Mouse (Mus musculus) heart, postnatal 14 days (tissue): ENCODE measurements around the gene St7. TPM values are rescaled to one million over a fixed set of nuclear protein-coding genes. Genes with fewer than 3 reads are reported as not detected.

Experiments
- DNase-seq, 2 experiments: peaks; one replicate each; pipeline ENCODE4 v3.0.0; 2021 to 2022
- intact Hi-C: fragments of 180-260 bp; cut with DNase I; formaldehyde crosslinking; loops from one replicate; pipeline ENCODE4 v1.15.1; 2025
- long read RNA-seq, 2 experiments: library from polyadenylated mRNA; stranded (forward); transcript quantifications; one replicate each; pipeline ENCODE4 v2.0.0; 2021
- total RNA-seq, 2 experiments: library from RNA; stranded (reverse); gene quantifications; 2 replicates each; pipeline ENCODE4 v1.2.3; 2021

St7 gene
- 10 to 100 TPM; 19.0 to 19.3 TPM for total RNA-seq
- long read RNA-seq, experiment 1, transcript St7-205 (16 exons, 2,115 nt): major isoform, 16 of 38 reads
- long read RNA-seq, experiment 1, transcript St7-202 (15 exons, 2,046 nt): minor isoform, 10 of 38 reads
- long read RNA-seq, experiment 1, partial matches to known transcripts: 4 of 38 reads
- long read RNA-seq, experiment 1, other reads (novel, unspliced or antisense): 6 of 38 reads
- long read RNA-seq, experiment 2, transcript St7-205 (16 exons, 2,115 nt): major isoform, 11 of 22 reads
- long read RNA-seq, experiment 2, transcript St7-202 (15 exons, 2,046 nt): minor isoform, 8 of 22 reads
- long read RNA-seq, experiment 2, partial matches to known transcripts: 0 of 22 reads
- long read RNA-seq, experiment 2, other reads (novel, unspliced or antisense): 1 of 22 reads

DNA sequence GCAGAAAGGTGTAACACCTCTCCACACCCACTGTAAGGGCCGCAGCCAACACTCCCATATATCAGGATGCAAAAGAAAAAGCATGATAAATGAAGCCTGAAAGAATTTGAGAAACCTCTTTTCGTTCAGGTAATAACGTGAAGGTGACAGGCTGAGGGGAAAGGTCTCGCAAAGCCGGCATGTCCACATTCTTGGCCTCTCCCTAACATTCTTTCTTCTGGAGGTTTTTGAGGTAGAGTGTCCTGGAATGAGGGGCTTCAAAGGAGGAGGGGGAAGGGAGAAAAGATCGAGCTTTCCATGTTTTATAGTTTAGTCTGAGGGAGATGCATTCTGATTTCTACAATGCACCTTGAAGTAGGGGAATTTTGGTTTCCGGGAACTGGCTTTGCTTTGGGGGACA is at the start of gene St7:
Gene St7 (plus strand): TSS at position 287 of the 400 bp plus-strand sequence.
- intact Hi-C loops: no loop called here
- DNase-seq: no peak

DNA sequence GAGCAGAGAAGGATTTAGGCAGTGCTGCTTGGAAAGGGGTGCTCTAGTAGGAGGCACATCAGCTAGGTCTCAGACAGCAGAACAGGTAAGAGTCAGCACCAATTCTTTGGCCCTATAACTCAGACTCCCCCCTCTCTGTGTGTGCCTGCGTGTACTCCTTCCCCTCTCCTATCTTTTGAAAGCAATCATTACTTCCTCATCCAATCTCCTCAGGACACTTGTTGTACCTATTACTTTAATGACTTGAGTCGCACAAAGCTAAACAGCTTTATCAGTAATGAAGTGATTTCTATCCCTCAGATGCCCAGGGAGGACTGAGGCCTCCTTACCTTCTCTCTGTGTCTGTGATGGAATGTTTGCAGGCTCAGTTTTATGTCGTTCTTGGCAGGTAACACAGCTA is 46.6 kb upstream of the St7 start:
- DNase-seq: no peak
- intact Hi-C loops: no loop called here

- intact Hi-C loops: no loop called here
- DNase-seq: no peak
These were observed 40.6 kb upstream of the St7 start for GRCm38 (mm10) chr6:17652132-17652531.

DNA sequence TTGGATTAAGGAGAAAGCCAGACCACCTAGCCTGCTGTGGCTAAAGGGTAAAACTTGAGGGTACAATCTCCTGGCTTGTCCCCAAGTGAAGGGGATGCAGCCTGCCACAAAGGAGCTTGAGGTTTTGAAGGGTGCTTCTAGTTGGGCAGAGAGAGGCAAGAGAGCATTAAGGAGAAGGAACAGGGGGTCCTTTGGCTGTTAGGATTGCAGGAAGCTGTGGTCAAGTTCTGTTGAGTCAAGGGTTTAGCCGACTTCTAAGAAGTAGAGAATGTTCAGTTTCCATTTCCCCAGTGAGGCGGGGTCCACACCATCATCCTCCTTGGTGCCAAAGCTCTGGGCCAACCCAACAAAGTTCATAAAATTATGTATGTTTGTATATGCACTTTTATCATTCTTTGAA is 37.7 kb upstream of the St7 start:
- intact Hi-C loops: no loop called here

DNA sequence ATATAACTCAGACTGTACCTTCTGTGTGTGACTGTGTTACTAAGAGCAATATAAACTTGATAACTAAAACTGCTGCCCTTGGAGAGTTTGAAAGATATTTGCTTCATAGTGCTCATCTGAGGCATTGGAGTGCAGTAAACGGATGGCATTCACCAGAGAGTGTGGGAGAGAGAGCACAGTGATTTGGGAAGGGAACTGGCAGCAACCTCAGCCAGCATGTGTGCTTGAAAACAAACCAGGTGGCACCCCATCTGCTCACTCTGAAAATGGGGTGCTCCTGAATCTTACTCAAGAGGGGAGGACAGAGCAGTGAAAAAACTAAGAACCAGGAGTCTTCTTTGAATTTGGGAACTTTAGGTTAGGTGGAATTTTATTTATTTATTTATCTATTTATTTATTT is 35.4 kb upstream of the St7 start:
- no peak for DNase-seq

More for the DNA sequence above, 37.7 kb upstream of the St7 start:
- DNase-seq: no peak

GRCm38 (mm10) chr6:17665348-17665747 is 27.4 kb upstream of the St7 start:
- DNase-seq: no peak
- intact Hi-C loops: no loop called here

More for the DNA sequence above, 35.4 kb upstream of the St7 start:
- intact Hi-C loops: no loop called here

- intact Hi-C loops: no loop called here
- DNase-seq: no peak
These were observed 26.7 kb upstream of the St7 start for GRCm38 (mm10) chr6:17666024-17666423.

GRCm38 (mm10) chr6:17667813-17668212 is 24.9 kb upstream of the St7 start:
- DNase-seq: no peak
- intact Hi-C loops: no loop called here

DNA sequence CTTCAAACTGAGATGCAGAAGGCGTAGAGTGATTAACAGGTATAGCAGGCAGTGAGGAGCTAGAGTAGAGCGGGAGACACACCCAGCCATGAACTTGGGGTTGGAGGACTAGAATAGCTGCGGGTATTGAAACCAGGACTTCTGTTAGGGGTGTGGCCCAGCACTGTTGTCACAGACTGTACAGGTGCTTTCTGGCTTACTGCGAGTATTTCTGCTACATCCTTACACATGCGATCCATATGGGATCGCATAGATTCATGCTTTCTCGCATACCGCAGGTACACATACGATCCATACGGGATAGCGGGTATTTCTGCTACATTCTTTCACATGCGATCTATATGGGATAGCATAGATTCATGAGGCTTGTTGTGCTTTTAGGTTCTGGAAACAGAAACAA is 24.4 kb upstream of the St7 start:
- DNase-seq: no peak
- intact Hi-C loops: no loop called here

- no peak for DNase-seq
- intact Hi-C loops: no loop called here
These were observed 22.9 kb upstream of the St7 start for GRCm38 (mm10) chr6:17669826-17670225.

DNA sequence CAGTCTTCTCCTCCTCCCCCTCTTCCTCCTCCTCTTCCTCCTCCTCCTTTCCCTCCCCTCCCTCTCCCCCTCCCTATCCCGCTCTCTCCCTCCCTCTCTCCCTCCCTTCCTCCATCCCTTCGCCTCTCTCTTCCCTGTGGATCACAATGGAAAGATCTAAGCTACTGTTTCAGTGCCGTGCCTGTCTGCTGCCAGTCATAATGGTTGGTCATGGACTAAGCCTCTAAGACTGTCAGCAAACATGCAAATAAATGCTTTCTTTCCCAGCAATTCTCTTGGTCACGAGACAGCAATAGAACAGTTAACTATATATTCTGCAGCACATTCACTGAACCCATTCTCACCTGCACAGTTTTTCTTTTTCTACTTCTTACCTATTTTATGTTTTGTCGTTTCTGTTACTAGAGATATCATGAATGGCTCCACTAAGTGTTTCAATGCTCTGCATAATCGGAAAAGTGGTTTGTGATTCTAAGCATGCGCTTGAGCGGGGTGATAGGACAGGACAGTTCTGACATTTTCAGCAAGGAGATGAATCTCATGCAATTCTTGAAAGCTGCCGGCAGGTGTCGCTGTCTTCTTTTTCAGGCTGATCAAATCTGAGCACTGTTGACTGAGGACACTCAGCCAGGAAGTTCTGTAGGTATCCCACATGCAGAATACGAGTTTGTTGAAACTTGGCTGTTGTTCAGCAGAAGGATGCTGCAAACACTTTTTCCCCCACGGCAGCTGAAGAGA is 17.5 kb upstream of the St7 start:
- DNase-seq: peak; percentile 69 to 76
- intact Hi-C loops: loop anchor here (1.0 to 5.0 kb wide), 4 partner anchors 22 to 402 kb away; no protein-coding TSS in a partner anchor

DNA sequence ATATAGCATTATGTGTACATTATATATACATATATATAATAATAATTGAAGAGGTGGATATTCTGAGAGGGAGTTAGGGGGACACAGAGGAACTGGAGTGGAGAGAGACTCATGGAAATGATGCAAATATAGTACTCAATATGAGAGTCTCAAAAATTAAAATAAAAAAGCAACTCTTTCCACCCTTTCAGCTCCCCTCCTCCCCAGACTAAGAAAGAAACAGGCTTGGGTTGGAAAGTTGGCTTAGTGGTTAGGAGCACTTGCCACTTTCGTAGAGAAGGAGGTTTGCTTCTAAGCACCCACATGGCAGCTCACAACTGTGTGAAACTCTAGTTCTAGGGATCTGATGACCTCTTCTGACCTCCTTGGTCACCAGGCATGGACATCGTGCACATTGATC is 15.7 kb upstream of the St7 start:
- intact Hi-C loops: loop anchor here (5.0 kb wide), 2 partner anchors 45 to 400 kb away; no protein-coding TSS in a partner anchor
- DNase-seq: no peak

- DNase-seq: no peak
- intact Hi-C loops: no loop called here
These were observed 12.3 kb upstream of the St7 start for GRCm38 (mm10) chr6:17680266-17680925.

GRCm38 (mm10) chr6:17681810-17682209 is 10.9 kb upstream of the St7 start:
- intact Hi-C loops: no loop called here
- no peak for DNase-seq

DNA sequence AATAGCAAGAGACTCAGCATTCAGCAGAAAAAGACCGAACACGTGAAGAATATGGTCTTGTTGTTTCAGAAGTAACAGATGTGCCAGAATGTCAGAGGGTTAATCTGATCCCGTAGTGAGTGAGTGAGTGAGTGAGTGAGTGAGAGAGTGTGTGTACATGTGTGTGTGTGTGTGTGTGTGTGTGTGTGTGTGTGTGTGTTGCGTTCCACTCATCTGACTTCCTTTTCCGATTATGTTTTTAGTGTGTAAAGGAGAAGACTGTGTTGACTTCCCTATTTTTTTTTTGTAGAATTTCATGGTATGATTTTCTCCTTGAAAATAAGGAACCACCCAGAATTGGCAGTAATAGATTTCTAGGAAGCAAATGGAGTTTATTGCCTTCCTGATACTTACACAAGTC is 4.1 kb upstream of the St7 start:
- intact Hi-C loops: no loop called here
- no peak for DNase-seq

- intact Hi-C loops: loop anchor here (1.0 kb wide), 1 partner anchor 57 kb away; no protein-coding TSS in a partner anchor
- DNase-seq: peak; percentile 76 to 80
These were observed 1.2 kb downstream of the St7 start for GRCm38 (mm10) chr6:17693726-17694549.

GRCm38 (mm10) chr6:17694550-17694951 is 1.8 kb downstream of the St7 start:
- DNase-seq: peak; percentile 83 to 84
- intact Hi-C loops: loop anchor here (1.0 kb wide), 1 partner anchor 57 kb away; no protein-coding TSS in a partner anchor

- peak; percentile 51 to 74 for DNase-seq
- intact Hi-C loops: loop anchor here (2.0 kb wide), 1 partner anchor 22 kb away; no protein-coding TSS in a partner anchor
These were observed 3.6 kb downstream of the St7 start for GRCm38 (mm10) chr6:17696321-17696734.

- intact Hi-C loops: no loop called here
- no peak for DNase-seq
These were observed 8.3 kb downstream of the St7 start for GRCm38 (mm10) chr6:17700936-17701612.
